Mouse (Mus musculus) adrenal gland, postnatal 4 days (tissue): ENCODE results near the gene Itga8. TPM values are rescaled to one million over a fixed set of nuclear protein-coding genes. Genes with fewer than 3 reads are reported as not detected.

Source experiments
- DNase-seq, 2 experiments: peaks; one replicate each; pipeline ENCODE4 v3.0.0; 2021 to 2022; ENCODE audit warnings: low spot score in 2 of 2, mixed read lengths in 2 of 2
- total RNA-seq, 2 experiments: library from RNA; stranded (reverse); gene quantifications; 2 replicates each; pipeline ENCODE4 v1.2.3; 2021

Itga8 gene
- total RNA-seq, 2 experiments from 2014 or later: 38.2 to 40.7 TPM

DNA sequence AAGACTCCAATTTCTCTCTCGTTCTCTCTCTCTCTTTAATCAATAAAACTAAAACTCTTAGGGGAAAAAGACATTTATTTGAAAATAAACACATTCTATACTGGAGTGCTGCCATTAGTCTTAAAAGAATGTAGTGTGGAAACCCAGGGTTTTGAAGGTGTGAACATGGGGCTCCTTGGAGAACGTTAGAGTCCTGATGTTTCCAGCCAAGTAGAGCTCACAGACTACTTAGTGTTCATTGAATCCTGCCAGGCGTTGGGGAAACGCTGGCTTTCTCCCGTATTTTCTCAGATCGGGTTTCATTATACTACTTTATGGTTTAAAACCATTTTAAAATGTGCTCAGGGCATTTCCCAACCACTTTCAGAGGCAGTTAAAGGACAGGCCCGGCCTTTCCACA, 103.0 kb downstream of the Itga8 start:
- DNase-seq: no peak

DNA sequence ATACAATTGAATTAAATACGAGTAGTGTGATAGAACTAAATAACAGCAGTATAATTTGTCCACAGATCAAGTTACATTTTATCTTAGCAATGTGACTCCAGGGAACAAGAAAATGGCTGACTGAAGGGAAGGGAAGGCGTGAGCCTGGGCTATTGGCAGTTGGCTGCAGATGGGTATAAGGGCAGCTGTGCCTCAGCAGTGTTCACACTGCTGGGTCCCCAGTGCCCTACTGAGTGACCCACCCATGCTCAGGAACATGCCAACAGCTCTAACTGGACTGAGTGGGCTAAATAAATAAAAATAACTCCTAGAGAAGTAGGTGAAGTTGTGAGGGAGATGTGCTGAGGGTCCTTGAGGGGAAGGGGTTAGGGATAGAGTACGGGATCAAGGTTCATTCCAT, 103.5 kb downstream of the Itga8 start:
- no peak for DNase-seq

DNA sequence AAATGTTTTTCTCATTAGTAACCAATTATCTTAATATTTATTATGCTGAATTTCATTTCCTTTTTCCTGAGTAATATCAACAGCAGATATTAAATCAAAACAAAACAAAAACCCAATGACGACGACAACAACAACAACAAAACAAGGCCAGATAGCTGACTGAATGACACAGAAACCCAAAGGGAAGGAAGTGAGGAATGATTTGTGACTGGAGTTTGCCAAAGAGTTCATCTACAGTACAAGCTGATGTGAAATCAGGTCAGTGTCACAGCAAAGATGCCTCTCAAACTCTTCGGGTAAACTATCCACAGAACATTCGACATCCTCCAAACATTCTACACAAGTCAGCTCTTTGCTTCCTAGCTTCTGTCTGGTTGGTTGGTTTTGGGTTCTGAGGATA, 104.0 kb downstream of the Itga8 start:
- DNase-seq: no peak

DNA sequence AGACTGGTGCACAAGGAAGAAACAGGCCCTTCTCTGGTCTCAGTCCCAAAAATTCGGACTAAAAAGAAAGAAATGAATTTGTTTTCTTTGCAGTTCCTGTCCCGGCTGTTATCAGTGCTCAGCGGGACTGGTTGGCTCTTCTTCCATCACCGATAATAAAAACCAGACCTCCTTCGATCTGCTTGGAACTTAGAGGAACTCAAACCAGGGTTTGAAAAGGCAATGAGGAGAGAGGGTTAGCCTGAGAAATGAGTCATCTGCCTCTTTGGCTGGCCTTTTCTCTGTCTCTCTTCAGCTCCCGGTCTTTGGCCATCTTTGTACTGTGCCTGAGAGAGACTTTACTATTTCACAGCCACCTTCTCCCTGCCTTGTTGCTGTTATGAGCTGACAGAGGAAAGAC, 112.7 kb downstream of the Itga8 start:
- DNase-seq: no peak

DNA sequence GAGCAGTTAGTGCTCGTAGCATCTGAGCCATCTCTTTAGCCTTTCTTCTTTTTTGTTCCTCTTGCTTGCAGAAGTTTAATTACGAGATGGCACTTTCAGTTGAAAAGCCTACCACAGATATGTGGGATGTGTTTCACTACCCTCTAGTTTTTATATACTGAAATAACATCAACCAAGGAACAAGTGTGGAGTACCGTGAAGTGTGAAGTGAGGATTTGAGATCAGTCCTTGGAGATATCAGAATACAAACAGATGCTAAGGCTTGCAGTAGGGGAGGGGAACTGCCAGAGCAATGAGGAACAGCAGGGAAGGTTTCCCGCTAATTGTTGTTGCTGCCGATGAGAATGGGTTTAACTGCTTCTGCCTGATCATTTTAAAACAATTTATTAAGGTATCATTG, 114.1 kb downstream of the Itga8 start:
- no peak for DNase-seq

DNA sequence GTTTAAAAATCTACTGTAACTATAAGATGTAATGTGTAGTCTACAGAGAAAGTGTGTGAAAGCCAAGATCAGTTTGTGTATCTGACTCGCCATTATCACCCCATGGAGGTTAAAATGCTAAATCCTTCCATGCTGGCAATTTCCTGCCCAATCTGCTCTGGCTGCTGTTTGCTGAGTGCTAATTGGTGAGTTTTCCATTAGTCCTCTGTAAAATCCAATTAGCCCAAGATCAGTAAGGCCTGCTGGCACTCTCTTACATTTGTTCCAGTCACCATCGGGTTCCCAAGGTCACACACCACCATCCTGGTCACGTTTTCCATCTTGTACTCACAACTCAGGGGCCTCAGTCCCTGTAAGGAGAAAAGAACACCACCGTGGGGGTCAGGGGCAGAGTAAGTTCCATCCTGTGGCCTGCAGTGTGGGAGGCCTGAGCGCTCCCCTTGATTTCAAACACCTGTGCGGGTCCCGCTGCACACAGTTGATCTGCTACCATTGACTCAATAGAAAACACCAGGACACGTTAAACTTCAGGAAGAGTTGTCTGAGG, 119.2 kb downstream of the Itga8 start:
- no peak for DNase-seq

DNA sequence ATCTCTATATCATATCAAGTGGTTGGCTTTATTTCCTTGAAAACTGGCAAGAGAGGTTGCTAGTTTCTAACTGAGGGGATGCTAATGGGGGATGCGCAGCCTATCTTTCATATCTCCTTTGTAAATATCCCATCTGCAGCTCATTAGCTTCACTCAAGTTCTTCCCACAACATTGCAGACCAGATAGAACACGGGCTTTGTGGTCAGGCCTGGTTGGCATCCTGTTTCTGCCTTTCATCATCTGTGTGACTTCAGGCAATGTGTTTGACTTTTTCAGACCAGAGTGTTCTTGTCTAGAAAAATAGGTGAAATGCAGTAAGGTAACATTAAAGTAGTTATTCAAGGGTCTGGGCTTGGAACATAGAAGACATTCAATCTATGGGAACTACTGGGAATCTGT, 121.1 kb downstream of the Itga8 start:
- DNase-seq: no peak

DNA sequence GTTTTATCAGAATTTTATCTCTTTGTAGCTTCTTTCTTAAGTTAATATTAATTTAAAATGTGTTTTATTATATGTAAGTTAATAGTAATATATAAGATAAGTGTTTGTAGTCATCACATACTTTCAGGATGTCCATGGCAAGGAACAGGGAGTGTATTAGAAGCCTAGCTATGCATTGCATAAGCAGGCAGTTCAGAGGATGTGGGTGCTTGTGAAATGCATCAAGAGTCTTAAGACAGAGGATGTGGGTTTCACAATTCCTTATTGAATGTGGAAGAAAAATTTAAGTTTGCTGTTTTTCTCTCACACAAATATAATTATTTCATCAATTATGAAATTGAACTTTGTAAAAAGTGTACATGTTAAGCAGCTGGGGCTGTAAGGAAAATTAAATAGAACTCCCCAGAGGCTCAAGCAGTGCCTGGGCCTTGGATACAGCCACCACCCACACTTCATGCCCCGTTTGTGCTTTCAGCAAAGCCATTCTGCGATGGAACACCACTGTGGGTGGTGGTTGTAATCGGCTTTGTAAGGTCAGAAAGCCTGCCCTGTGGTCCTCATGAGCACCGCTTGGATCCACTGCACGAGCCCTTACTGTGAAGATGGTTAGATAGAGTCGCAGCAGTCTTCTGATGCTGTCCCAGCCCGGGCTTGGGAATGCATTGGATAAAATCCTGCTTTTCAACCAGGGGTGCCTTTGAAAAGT, 126.8 kb downstream of the Itga8 start:
- DNase-seq: no peak

DNA sequence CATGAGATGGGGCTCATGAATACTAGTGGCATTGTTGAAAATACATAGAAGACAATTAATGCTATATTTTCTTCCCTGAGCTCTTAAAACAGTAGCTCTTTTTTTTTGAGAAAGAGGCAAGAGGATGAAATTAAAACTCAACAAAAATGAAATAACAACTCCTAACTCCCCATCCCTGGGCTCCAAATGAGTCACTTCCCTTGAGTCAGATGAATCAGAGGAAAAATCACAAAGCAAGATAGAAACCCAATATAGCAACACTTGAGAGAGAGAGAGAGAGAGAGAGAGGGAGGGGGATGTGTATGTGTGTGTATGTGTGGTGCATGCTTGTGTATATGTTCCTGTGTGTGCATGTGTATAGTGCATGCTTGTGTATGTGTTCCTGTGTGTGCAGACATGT, 131.5 kb downstream of the Itga8 start:
- no peak for DNase-seq

DNA sequence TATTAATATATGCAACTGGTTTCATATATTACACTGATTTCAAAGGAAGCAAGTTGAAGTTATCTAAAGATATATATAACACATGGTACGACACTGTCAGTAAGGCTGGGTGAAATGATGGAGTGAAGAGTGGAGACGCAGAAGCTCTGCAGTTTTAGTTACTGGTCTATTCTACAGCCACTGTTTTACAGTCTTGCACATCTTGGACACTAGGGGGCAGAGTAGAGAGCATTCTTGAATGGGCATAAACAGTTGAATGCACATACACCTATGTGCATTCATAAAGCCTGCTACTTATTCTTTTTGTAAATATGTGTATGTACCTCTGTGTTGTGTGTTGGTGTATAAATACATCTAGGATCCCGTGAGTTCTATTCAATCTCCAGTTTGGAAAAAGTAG, 141.2 kb downstream of the Itga8 start:
- no peak for DNase-seq

DNA sequence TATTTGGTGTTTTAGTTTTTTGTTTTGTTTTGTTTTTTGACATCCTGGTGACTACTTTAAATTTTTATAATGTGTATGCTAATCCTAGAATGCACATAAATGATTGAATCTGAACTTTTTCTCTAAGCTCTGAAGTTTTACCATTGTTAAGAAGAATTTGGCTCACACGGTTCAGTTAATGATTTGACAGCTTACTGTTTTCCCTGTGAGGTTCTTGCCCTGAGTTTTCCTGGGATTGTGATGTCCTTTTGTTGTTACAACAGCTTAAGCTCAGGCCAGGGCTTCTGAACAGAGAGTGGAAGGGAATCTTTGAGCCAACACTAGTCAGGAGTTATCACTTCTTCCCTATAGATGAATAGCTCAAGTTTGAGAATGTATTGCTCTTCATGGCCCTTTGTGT, 144.7 kb downstream of the Itga8 start:
- no peak for DNase-seq

DNA sequence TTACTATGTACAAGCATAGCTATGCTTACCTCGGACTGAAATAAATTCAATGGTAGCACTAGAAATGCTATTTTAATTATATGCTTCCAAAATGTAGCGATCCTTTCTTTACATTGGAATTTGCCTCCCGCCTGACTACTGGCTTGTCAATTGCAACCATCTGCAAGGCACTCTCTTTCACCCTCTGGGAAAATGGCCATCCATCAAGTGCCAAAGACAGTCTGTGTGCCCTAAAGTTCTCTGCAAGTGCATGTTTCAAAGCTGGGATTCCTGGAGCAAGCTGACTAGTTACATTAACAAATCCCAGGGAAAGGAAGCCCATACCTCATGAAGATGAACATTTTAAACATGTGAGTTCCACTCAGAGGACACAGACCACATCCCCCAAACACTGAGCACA, 145.3 kb downstream of the Itga8 start:
- no peak for DNase-seq

DNA sequence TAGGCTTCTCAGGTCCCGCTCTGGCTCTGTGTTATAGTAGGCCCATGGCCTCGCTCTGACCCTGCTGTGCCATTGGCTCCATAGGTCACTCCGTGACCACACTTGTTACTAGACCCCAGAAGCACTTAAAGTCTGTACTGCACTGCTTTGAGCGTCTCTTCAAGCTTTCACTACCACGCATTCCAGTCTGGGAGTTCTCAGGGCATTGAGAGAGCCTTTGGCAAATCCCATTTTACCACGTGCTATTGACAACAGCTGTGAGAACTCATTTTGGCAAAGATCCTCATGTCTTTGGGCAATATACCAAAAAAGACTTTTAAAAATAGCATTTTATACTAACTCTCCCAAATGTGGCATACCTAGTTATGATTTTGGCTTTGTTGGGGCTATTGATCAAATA, 147.0 kb downstream of the Itga8 start:
- DNase-seq: no peak

DNA sequence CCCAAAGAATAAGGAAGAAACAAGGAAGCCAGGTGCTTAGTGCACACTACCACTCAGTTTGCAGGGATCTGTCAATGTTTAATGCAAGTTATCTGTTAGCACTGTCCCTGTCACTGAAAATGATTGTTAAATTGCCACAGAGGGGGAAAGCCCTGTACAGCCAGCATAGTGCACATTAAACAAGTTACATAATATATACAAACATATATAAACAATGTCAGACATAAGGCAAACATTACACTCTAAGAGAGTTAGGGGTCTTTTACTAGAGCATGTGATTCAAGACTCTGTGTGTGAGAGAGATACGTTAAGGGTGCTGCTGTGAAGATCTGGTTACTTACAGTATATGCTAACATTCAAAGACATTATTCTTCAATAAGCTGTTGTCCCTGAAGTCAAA, 148.2 kb downstream of the Itga8 start:
- no peak for DNase-seq

DNA sequence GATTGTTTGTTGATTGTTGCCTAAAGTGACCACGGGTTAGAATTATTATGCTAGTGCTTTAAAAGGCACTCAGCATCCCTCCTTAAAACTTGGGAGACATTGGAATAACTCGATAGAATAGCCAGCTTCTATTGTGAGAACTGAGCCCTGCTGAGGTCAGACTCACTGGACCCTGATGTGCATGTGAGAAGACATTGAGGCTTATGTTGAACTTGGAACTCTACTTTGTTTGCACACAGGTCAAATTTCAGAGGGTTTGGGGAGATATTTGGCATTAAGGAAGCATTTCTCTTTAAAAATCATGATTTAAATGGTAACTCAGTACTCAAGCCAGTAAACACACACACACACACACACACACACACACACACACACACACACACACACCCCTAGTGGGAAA, 153.8 kb downstream of the Itga8 start:
- no peak for DNase-seq

DNA sequence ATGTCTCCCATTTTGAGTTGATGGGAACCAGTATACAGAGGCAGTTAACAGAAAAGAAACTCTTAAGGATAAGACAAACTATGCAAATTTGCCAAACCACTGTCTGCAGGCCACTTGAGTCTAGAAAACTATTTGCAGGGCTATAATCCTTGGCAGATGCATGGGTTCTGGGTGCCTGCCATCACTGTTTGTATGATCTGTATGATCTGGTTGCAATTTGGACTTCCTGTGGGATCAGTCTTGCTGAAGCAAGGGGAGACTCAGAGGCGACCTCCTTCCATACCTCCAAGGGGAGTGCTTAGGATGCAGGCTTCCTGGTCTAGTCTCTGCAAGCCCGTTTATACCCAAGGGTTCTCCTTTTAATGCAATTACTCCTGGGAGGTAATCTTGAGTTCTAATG, 155.1 kb downstream of the Itga8 start:
- DNase-seq: no peak

DNA sequence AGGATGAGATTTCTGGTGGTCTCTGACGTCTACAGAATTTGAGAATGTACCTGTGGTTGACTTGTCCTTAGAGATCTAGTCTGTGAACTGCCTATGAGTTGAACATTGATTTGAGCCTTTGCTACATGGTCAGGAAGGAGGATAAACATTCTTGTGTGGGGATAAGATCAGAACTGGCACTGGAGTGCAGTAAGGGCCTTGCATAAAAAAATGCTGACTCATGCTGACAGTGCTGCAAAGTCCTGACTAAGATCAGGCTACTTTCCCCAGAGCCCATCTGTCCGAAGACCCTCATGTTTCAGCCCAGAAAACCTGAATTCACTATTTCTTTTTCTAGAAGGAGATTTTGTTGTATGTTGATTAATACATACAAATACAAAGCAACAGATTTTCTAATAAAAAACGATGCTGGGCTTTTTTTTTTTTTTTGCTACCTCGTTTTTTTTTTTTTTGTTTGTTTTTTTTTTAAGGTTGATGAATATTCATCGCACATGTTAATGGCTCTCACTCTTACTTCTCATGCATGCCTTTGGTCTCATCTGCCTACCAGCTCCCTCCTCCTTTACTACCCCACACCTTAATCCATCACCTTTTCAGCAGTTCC, 162.9 kb downstream of the Itga8 start:
- no peak for DNase-seq

DNA sequence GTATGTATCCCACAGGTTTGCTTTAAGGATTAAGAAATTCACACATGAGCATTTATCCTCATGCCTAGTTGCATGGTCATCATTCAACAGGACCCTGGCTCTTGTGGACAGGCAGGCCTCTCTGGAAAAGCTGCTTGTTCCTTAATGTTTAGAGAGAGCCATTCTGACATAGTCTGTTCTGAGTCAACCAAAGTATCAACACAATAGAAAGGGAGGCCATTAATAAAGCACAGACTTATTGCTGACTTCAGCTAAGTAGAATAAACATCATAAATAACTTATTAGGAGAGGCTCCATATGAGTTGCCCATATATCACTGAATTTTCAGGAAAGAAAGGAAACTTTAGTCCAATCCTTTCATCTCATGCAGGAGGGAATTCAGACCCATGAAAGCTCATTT, 175.1 kb downstream of the Itga8 start:
- no peak for DNase-seq

DNA sequence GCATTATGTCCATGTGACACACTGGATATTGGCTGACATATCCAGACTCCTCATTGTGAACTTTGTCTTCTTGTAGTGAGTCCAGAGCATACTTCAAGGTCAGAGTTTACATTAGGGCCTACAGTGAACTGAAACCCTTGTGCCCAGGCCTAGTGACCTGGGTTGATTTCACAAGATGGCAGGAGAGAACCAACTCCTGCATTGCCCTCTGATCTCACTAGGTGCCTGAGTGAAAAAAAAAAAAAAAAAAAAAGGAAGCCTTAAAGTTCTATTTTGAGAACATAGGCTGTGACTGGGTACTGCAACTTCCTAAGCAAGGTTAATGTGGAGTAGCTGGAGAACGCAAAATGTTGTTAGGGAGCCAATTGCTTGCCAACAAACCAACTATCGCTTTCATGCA, 186.2 kb downstream of the Itga8 start:
- no peak for DNase-seq

DNA sequence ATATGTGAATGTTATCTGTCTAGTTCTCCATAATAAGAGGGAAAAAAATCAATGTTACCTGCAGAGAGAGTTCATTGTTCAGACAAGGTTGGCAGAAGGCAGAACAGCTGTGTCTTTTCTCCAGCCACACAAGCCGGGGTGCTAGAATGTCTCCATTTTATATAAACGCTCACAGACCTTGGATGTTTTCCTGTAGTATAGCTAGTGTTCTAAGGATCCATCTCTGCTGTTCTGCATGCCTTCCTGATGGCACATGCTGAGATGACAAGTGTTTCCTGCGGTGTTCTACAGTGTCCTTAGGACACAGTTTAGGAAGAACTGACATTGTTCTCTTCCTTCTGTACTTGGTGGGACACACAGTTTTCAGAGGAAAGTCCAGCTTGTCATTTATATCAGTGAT, 192.4 kb downstream of the Itga8 start:
- no peak for DNase-seq

DNA sequence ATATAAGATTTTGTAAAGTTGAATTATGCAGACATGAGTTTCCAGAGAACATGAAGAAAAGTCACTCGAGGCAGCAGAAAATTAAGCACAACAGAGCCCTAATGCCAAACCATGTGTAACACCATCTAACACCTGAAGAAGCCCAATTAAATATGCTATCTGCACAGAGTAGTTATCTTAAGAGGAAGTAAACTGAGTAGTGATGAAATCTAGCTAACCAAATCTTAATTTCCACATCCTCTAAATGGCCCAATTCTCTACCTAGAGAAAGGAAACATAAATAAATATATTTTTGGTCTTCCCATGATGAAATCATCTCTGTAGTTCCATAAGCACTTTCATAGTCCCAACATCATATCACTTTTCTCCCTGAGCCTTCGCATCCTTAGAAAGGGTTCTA, 193.4 kb downstream of the Itga8 start:
- DNase-seq: no peak

DNA sequence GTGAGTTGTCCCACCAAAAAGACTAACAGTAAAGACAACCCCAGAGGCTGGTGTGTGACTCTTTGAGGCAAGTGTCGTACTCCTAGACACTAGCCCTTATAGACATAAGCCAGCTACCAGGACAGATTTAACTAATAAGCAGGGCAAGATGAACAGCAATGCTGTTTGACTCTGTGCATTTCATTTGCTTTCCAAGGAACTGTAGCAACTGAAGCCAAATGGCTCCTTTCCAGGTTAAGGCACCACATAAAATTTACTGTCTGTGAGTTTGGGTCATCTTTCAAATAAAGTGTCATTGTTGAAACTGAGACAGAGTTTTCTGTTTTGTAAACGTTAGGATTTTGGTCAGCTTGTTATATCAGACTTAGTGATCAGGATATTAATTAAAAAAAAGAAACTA, 194.5 kb downstream of the Itga8 start:
- DNase-seq: no peak

DNA sequence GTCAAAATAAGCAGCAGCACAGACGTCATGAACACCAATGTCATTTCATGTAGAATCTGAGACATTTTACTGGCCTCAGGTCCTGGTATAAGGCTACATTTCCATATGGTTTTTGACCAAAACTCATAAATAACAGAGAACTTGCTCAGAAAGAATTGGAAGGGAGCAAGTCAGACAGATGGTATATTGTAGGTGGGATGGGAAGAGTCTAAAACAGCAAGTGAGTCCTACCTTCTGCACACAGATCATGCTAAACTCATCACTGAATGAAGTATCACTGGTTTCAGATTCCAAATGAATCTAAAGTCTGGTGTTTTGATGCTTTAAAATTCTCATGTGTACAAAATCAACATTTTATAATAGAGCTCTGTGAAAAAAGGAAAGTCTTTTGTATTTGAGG, 198.5 kb downstream of the Itga8 start:
- no peak for DNase-seq
